Mouse (Mus musculus): ENCODE measurements around the gene Mpp1. TPM values are rescaled to one million over a fixed set of nuclear protein-coding genes. Genes with fewer than 3 reads are reported as not detected.

Mpp1 gene
- polyA plus RNA-seq, 1 experiment, result 2.4 TPM

DNA sequence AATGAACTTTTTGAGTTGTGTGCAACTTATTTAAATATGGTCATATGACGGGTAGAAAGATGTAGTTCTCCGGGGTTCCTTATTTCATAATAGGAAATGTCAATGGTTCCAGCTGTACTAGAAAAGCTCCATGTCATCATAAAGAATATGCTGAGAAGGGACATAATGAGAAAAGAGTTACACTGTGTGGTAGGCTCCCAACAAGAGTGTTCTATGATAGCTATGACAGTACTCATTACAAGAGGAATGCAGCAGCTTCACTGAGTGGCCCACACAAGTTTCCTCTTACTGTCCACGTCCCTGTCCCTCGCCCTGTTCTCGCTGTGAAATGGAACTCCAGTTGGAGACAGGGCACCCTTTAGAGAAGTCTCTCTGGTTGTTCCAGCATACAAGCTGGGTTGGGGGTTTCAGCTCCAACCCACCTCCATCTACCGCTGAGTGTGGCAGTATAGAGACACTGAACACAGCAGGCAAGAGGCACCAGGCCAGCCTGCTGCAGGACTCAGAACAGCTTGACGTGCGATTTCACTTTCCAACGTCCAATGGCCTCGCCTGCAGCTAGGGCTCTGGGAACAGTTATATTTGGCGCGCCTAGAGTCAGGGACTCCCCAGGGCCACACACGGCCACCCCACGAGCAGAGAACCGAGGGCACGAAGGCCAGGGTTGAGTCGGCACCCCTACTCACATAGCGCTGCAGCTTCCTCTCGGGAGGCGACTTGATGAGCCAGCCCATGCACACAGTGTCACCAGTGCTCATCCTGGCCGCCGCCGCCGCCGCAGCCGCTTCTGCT, 46.6 kb downstream of the Mpp1 start:
- TF ChIP-seq CTCF (IDR thresholded peaks at IDR 0.05; ENCODE audit: control insufficient read depth, insufficient read depth, insufficient replicate concordance, low read depth, low read length) (no peak), POLR2A (IDR thresholded peaks at IDR 0.05; ENCODE audit: control insufficient read depth, low read depth, low read length) (no peak)
- Histone ChIP-seq H3K27me3 (ENCODE audit: control insufficient read depth, insufficient read depth, low read length) (no peaks in the 10 kb centered on the region), H3K36me3 (ENCODE audit: control insufficient read depth, insufficient read depth, low read length) (no peaks in the 10 kb centered on the region), H3K27ac (ENCODE audit: control insufficient read depth, insufficient read depth, low read depth, low read length) (no peak overlapping the region), H3K4me1 (ENCODE audit: control insufficient read depth, insufficient read depth, low read length) (no peaks in the 10 kb centered on the region), H3K4me3 (ENCODE audit: control insufficient read depth, low read depth, low read length) (peak overlapping the region; percentile 78)

DNA sequence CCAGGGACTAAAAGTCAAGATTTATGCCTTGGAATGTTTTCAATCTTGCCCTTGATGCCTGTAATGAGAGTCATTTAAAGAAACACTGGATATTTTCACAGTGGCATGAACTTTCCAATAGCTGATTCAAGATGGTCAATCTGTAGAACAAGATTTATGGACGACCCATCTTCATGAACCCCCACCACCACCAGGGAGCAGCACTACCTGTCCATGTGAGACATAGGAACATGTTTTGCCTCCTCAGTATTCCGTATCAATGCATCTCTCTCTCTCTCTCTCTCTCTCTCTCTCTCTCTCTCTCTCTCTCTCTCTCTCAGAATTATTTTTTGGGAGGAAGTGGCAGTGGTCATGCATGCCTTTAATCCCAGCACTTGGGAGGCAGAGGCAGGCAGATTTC, 48.5 kb downstream of the Mpp1 start:
- TF ChIP-seq POLR2A (IDR thresholded peaks at IDR 0.05; ENCODE audit: control insufficient read depth, low read depth, low read length) (no peak), CTCF (IDR thresholded peaks at IDR 0.05; ENCODE audit: control insufficient read depth, insufficient read depth, insufficient replicate concordance, low read depth, low read length) (no peak)
- Histone ChIP-seq H3K36me3 (ENCODE audit: control insufficient read depth, insufficient read depth, low read length) (no peaks in the 10 kb centered on the region), H3K4me3 (ENCODE audit: control insufficient read depth, low read depth, low read length) (no peak overlapping the region), H3K4me1 (ENCODE audit: control insufficient read depth, insufficient read depth, low read length) (no peaks in the 10 kb centered on the region), H3K27ac (ENCODE audit: control insufficient read depth, insufficient read depth, low read depth, low read length) (no peak overlapping the region), H3K27me3 (ENCODE audit: control insufficient read depth, insufficient read depth, low read length) (no peaks in the 10 kb centered on the region)

Other genes starting within 250 kb of the Mpp1 start
- 0.95 and 1.5 TPM in 2 replicates for gene Gab3, start 45.6 kb downstream of the Mpp1 start, polyA plus RNA-seq (2012; rRNA removed)
- gene Dkc1, start 35.2 kb downstream of the Mpp1 start, polyA plus RNA-seq (2012; rRNA removed), result 2.1 and 3.0 TPM in 2 replicates
- gene Smim9, start 32.8 kb upstream of the Mpp1 start, polyA plus RNA-seq (2012; rRNA removed), result 4.2 and 7.7 TPM in 2 replicates